Mouse (Mus musculus): Measurements from ENCODE around the gene Fut8. TPM values are rescaled to one million over a fixed set of nuclear protein-coding genes. Genes with fewer than 3 reads are reported as not detected.

The Fut8 gene
- polyA plus RNA-seq (2012; ENCODE audit: insufficient read depth, low replicate concordance), result 6.9 and 9.7 TPM in 2 replicates

- H3K36me3 ChIP-seq (replicated peaks; ENCODE audit: low read length), result peaks cover 7% of the 10 kb centered on the region
- TF ChIP-seq FLI1 (IDR thresholded peaks at IDR 0.05; ENCODE audit: low read length) (no peak), GATA1 (IDR thresholded peaks at IDR 0.05; ENCODE audit: borderline replicate concordance, low read length) (no peak)
- no peaks in the 10 kb centered on the region for H3K9me3 ChIP-seq
- peaks cover 24% of the 10 kb centered on the region for H3K4me1 ChIP-seq
- peak within 1 kb of the TSS; percentile 97 for H3K4me3 ChIP-seq (replicated peaks)
- H3K27me3 ChIP-seq (replicated peaks), result no peaks in the 10 kb centered on the region
Observed at GRCm38 (mm10) chr12:77237950-77238530, at the start of gene Fut8. Gene Fut8, plus strand, starts transcription at chr12:77238125.

GRCm38 (mm10) chr12:77189161-77189560 is 48.8 kb upstream of the Fut8 start:
- Histone ChIP-seq H3K27me3 (replicated peaks) (no peaks in the 10 kb centered on the region), H3K9me3 (no peaks in the 10 kb centered on the region), H3K4me1 (peaks cover 10% of the 10 kb centered on the region), H3K4me3 (replicated peaks) (no peak overlapping the region), H3K36me3 (replicated peaks; ENCODE audit: low read length) (no peaks in the 10 kb centered on the region)
- TF ChIP-seq FLI1 (IDR thresholded peaks at IDR 0.05; ENCODE audit: low read length) (no peak), GATA1 (IDR thresholded peaks at IDR 0.05; ENCODE audit: borderline replicate concordance, low read length) (no peak)

- TF ChIP-seq FLI1 (IDR thresholded peaks at IDR 0.05; ENCODE audit: low read length), result no peak
- TF ChIP-seq GATA1 (IDR thresholded peaks at IDR 0.05; ENCODE audit: borderline replicate concordance, low read length), result no peak
- H3K27me3 ChIP-seq (replicated peaks), result no peaks in the 10 kb centered on the region
- H3K36me3 ChIP-seq (replicated peaks; ENCODE audit: low read length), result no peaks in the 10 kb centered on the region
- peaks cover 12% of the 10 kb centered on the region for H3K4me1 ChIP-seq
- H3K4me3 ChIP-seq (replicated peaks), result no peak overlapping the region
- H3K9me3 ChIP-seq, result no peaks in the 10 kb centered on the region
Observed at GRCm38 (mm10) chr12:77189933-77190446, 47.9 kb upstream of the Fut8 start.

GRCm38 (mm10) chr12:77191478-77192271 is 46.2 kb upstream of the Fut8 start:
- Histone ChIP-seq H3K4me1 (peaks cover 19% of the 10 kb centered on the region), H3K9me3 (no peaks in the 10 kb centered on the region), H3K4me3 (replicated peaks) (no peak overlapping the region), H3K36me3 (replicated peaks; ENCODE audit: low read length) (peaks cover 3% of the 10 kb centered on the region), H3K27me3 (replicated peaks) (no peaks in the 10 kb centered on the region)
- TF ChIP-seq FLI1 (IDR thresholded peaks at IDR 0.05; ENCODE audit: low read length) (no peak), GATA1 (IDR thresholded peaks at IDR 0.05; ENCODE audit: borderline replicate concordance, low read length) (no peak)

GRCm38 (mm10) chr12:77192714-77193113 is 45.2 kb upstream of the Fut8 start:
- TF ChIP-seq GATA1 (IDR thresholded peaks at IDR 0.05; ENCODE audit: borderline replicate concordance, low read length), result no peak
- TF ChIP-seq FLI1 (IDR thresholded peaks at IDR 0.05; ENCODE audit: low read length), result no peak
- Histone ChIP-seq H3K9me3 (no peaks in the 10 kb centered on the region), H3K4me3 (replicated peaks) (no peak overlapping the region), H3K27me3 (replicated peaks) (no peaks in the 10 kb centered on the region), H3K36me3 (replicated peaks; ENCODE audit: low read length) (peaks cover 3% of the 10 kb centered on the region), H3K4me1 (peaks cover 29% of the 10 kb centered on the region)

GRCm38 (mm10) chr12:77193225-77193716 is 44.7 kb upstream of the Fut8 start:
- peaks cover 3% of the 10 kb centered on the region for H3K36me3 ChIP-seq (replicated peaks; ENCODE audit: low read length)
- TF ChIP-seq FLI1 (IDR thresholded peaks at IDR 0.05; ENCODE audit: low read length), result no peak
- no peak for TF ChIP-seq GATA1 (IDR thresholded peaks at IDR 0.05; ENCODE audit: borderline replicate concordance, low read length)
- H3K27me3 ChIP-seq (replicated peaks), result no peaks in the 10 kb centered on the region
- no peaks in the 10 kb centered on the region for H3K9me3 ChIP-seq
- peaks cover 35% of the 10 kb centered on the region for H3K4me1 ChIP-seq
- no peak overlapping the region for H3K4me3 ChIP-seq (replicated peaks)

- Histone ChIP-seq H3K4me3 (replicated peaks) (no peak overlapping the region), H3K4me1 (peaks cover 46% of the 10 kb centered on the region), H3K27me3 (replicated peaks) (no peaks in the 10 kb centered on the region), H3K9me3 (no peaks in the 10 kb centered on the region), H3K36me3 (replicated peaks; ENCODE audit: low read length) (peaks cover 3% of the 10 kb centered on the region)
- TF ChIP-seq FLI1 (IDR thresholded peaks at IDR 0.05; ENCODE audit: low read length), result no peak
- no peak for TF ChIP-seq GATA1 (IDR thresholded peaks at IDR 0.05; ENCODE audit: borderline replicate concordance, low read length)
Observed at GRCm38 (mm10) chr12:77195044-77195443, 42.9 kb upstream of the Fut8 start.

- TF ChIP-seq FLI1 (IDR thresholded peaks at IDR 0.05; ENCODE audit: low read length), result no peak
- no peak for TF ChIP-seq GATA1 (IDR thresholded peaks at IDR 0.05; ENCODE audit: borderline replicate concordance, low read length)
- Histone ChIP-seq H3K4me3 (replicated peaks) (no peak overlapping the region), H3K4me1 (peaks cover 43% of the 10 kb centered on the region), H3K36me3 (replicated peaks; ENCODE audit: low read length) (peaks cover 3% of the 10 kb centered on the region), H3K9me3 (no peaks in the 10 kb centered on the region), H3K27me3 (replicated peaks) (no peaks in the 10 kb centered on the region)
Observed at GRCm38 (mm10) chr12:77196529-77197095, 41.3 kb upstream of the Fut8 start.

- Histone ChIP-seq H3K27me3 (replicated peaks) (no peaks in the 10 kb centered on the region), H3K9me3 (no peaks in the 10 kb centered on the region), H3K4me1 (peaks cover 43% of the 10 kb centered on the region), H3K4me3 (replicated peaks) (peak overlapping the region; percentile 46), H3K36me3 (replicated peaks; ENCODE audit: low read length) (peaks cover 3% of the 10 kb centered on the region)
- TF ChIP-seq FLI1 (IDR thresholded peaks at IDR 0.05; ENCODE audit: low read length) (no peak), GATA1 (IDR thresholded peaks at IDR 0.05; ENCODE audit: borderline replicate concordance, low read length) (no peak)
Observed at GRCm38 (mm10) chr12:77197121-77197599, 40.8 kb upstream of the Fut8 start.
